Mouse (Mus musculus): ENCODE measurements around the gene Olfr1394.

GRCm38 (mm10) chr11:49203129-49203768 lies 49.1 kb downstream of the Olfr1394 start, which contains the start of gene Zfp62:
- no peak for TF ChIP-seq CTCF (IDR thresholded peaks at IDR 0.05; ENCODE audit: low read depth)
- 0 out of 2 replicates have a peak, but pooled peaks have one; percentile 10 for TF ChIP-seq EP300 (IDR thresholded peaks at IDR 0.05; ENCODE audit: low read depth)
